Mouse (Mus musculus) hindbrain, embryonic 14.5 days (tissue): ENCODE measurements around the gene Taf4. TPM values are rescaled to one million over a fixed set of nuclear protein-coding genes. Genes with fewer than 3 reads are reported as not detected.

Source experiments
- ATAC-seq: fragments of 200-750 bp; cut with Nextera tagmentation; 2 replicates; pipeline ENCODE4 v1.8.0; 2017; ENCODE audit warnings: moderate number of reproducible peaks, mild to moderate bottlenecking, moderate TSS enrichment, moderate library complexity; ENCODE audit not compliant: low FRiP score
- DNase-seq: peaks from one replicate; pipeline ENCODE4 v3.0.0-alpha.2; 2015; ENCODE audit warnings: low spot score
- H3K27ac ChIP-seq: fragments of 300-500 bp; sonication (generic); 2 replicates; pipeline ENCODE4 v1.5.1; 2014; ENCODE audit warnings: mild to moderate bottlenecking, moderate library complexity
- H3K27me3 ChIP-seq: fragments of 300-500 bp; sonication (generic); 2 replicates; pipeline ENCODE4 v1.6.1; 2014; ENCODE audit warnings: mild to moderate bottlenecking, low read length, mixed read lengths; ENCODE audit not compliant: control insufficient read depth, insufficient read depth
- H3K36me3 ChIP-seq: fragments of 300-500 bp; sonication (generic); replicated peaks from 2 replicates; pipeline ENCODE4 v1.6.1; 2014; ENCODE audit not compliant: control insufficient read depth, insufficient read depth
- H3K4me1 ChIP-seq: fragments of 300-500 bp; sonication (generic); replicated peaks from 2 replicates; pipeline ENCODE4 v1.6.1; 2014; ENCODE audit warnings: antibody characterized with exemption, low read length, mixed read lengths; ENCODE audit not compliant: control insufficient read depth, insufficient read depth
- H3K4me2 ChIP-seq: fragments of 300-500 bp; sonication (generic); replicated peaks from 2 replicates; pipeline ENCODE4 v1.6.1; 2014; ENCODE audit warnings: mild to moderate bottlenecking, moderate library complexity
- H3K4me3 ChIP-seq: fragments of 300-500 bp; sonication (generic); replicated peaks from 2 replicates; pipeline ENCODE4 v1.5.1; 2014; ENCODE audit warnings: mild to moderate bottlenecking, low read length
- H3K9ac ChIP-seq: fragments of 300-500 bp; sonication (generic); 2 replicates; pipeline ENCODE4 v1.6.1; 2014
- H3K9me3 ChIP-seq: fragments of 300-500 bp; sonication (generic); 2 replicates; pipeline ENCODE4 v1.6.1; 2016; ENCODE audit warnings: low read length; ENCODE audit not compliant: control insufficient read depth
- WGBS: fragments of 180-500 bp; shearing (Covaris S2); extraction: QIAGEN DNeasy Blood & Tissue Kit; methylation state at CpG from one replicate; pipeline ENCODE4 v1.1.7; 2014; 5-methylcytosine and 5-hydroxymethylcytosine counted together
- polyA plus RNA-seq: library from polyadenylated mRNA; unstranded; fragments of >200 nt; fragmentation: Nextera tagmentation; extraction: Ambion mirVana; gene quantifications from 2 replicates; pipeline ENCODE4 v1.2.1, GENCODE M21; 2014

Gene Taf4
- polyA plus RNA-seq, 1 experiment from 2014 or later, result 4.4 TPM

DNA sequence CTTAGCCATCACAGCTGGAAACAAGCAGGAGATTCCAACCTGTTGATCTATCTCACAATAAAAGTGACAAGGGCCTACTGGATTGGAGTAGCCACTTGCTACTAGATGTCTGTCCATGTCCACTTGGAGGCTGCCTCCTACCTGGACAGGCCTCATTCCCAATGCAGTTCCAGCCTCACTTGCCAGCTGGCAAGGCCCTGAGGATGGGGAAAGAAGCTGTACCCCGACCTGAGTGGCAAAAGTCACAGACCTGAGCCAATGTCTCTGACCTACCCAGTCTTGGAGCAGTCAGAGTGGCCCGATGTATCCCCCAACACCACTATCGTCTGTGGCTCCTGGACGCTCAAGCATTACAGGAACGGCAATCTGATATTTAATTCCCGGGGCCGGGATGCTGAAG is 37.2 kb upstream of the Taf4 start:
- 89% methylated on average over 7 of the region's 7 CpGs for WGBS
- Histone ChIP-seq H3K36me3 (no peaks in the 10 kb centered on the region), H3K4me3 (no peak overlapping the region), H3K9me3 (no peaks in the 10 kb centered on the region), H3K4me1 (no peaks in the 10 kb centered on the region), H3K27ac (no peak overlapping the region), H3K27me3 (no peaks in the 10 kb centered on the region), H3K4me2 (no peak overlapping the region), H3K9ac (no peak overlapping the region)
- no peak for DNase-seq
- ATAC-seq, result no peak

DNA sequence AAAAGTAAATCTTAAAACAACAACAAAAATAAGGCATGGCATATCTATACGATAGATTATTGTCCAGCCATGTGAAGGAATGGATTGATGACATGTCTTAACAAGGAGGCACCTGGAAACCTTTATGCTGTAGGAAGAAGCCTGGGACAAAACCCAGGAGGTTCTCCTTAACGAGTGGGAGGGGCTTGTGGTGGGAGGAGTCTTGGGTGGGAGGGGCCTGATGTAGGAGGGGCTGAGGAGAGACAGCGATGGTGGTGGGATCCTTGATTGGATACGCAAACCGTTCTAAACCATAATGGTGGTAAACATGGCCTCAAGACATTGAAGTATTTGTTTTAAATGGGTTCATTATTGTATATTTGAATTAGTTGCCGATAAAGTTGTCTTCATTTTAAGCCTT is 34.9 kb upstream of the Taf4 start:
- H3K27me3 ChIP-seq, result no peaks in the 10 kb centered on the region
- no peak overlapping the region for H3K9ac ChIP-seq
- H3K9me3 ChIP-seq, result no peaks in the 10 kb centered on the region
- H3K36me3 ChIP-seq, result no peaks in the 10 kb centered on the region
- no peak overlapping the region for H3K4me3 ChIP-seq
- ATAC-seq (no peak), DNase-seq (no peak)
- WGBS, result 84% methylated on average over 6 of the region's 6 CpGs
- H3K4me1 ChIP-seq, result no peaks in the 10 kb centered on the region
- H3K4me2 ChIP-seq, result no peak overlapping the region
- no peak overlapping the region for H3K27ac ChIP-seq

DNA sequence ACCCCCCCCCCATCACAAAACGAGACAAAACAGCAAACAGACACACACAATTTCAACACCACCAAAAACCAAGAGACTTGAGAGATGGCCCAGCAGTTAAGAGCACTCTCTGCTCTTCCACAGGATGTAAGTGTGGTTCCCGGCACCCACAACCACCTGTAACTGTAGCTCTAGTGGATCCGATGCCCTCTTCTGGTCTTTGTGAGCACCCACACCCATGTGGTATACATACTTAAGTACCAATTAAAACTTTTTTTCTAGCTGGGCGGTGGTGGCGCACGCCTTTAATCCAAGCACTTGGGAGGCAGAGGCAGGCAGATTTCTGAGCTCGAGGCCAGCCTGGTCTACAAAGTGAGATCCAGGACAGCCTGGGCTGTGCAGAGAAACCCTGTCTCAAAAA is 34.2 kb upstream of the Taf4 start:
- Histone ChIP-seq H3K4me3 (no peak overlapping the region), H3K27ac (no peak overlapping the region), H3K27me3 (no peaks in the 10 kb centered on the region), H3K36me3 (no peaks in the 10 kb centered on the region), H3K4me2 (no peak overlapping the region), H3K9ac (no peak overlapping the region), H3K4me1 (no peaks in the 10 kb centered on the region), H3K9me3 (no peaks in the 10 kb centered on the region)
- DNase-seq (no peak), ATAC-seq (no peak)
- 92% methylated on average over 7 of the region's 7 CpGs for WGBS

DNA sequence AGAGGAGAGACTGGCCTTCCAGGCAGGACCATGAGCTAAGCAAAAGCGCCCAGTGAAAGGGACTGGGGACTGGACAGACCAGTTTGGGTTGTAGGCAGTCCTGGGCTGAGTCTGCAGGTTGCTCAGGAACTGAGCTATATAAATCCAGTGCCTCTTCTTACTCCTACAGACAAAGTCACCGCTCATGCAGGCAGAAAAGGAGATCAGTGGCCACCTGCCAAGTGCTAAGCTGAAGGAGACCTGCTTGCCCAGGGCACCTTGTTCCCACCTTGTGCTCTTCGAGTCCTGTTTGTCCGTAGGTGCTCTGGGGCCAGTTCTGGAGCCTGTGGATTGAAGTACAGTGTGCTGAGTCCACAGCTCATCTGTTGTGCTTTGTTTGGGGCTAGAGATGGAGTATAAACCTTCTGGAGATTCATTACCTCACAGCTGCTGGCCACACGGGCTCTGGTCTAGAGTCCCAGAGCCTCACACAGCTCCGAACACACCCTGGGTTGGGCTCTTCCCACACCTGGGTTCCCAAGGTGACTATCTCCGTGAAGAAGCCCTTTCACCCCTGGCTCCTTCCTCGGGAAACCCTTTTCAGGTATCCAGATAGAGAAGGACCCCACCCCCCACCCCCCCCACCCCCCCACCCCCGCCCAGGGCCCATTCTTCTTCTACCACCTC is 30.0 kb upstream of the Taf4 start:
- H3K9me3 ChIP-seq, result no peaks in the 10 kb centered on the region
- 58% methylated on average over 8 of the region's 9 CpGs for WGBS
- no peaks in the 10 kb centered on the region for H3K36me3 ChIP-seq
- H3K27ac ChIP-seq, result no peak overlapping the region
- no peak overlapping the region for H3K9ac ChIP-seq
- H3K4me2 ChIP-seq, result no peak overlapping the region
- no peaks in the 10 kb centered on the region for H3K4me1 ChIP-seq
- DNase-seq, result no peak
- ATAC-seq, result no peak
- no peaks in the 10 kb centered on the region for H3K27me3 ChIP-seq
- no peak overlapping the region for H3K4me3 ChIP-seq

DNA sequence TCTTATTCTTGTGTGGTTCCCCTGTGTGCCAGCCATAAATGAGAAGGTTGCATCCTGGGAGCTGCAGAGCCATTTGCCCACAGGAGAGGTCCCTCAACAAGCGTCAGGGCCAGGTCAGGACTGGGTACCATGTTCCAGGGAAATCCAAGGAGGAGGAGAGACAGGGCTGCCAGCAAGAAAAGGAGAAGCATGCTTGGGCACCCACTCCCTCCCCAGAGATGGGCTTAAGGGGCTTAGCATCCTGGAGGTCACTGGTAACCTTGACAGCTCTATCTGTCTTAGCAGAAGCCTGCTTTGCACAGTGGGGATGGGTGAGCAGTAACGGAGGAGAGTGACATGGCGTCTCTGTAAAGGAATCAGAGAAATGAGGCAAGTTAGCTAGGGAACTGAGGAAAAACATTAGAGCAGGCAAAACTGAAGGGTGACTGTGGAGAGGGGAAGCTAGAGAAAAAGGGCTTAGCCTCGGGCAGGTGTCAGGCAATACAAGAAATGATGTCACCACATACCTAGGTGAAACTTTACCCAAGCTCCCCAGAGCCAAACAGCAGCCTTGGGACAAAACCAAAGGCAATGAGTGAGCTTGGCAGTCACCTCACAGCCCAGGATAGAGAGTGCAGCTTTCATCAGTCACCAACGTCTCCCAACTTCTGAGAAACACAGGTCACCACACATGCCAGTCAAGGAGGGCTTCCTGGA is 29.4 kb upstream of the Taf4 start:
- Histone ChIP-seq H3K9me3 (no peaks in the 10 kb centered on the region), H3K9ac (no peak overlapping the region), H3K36me3 (no peaks in the 10 kb centered on the region), H3K4me3 (no peak overlapping the region), H3K4me2 (no peak overlapping the region), H3K4me1 (no peaks in the 10 kb centered on the region), H3K27me3 (no peaks in the 10 kb centered on the region), H3K27ac (no peak overlapping the region)
- ATAC-seq, result no peak
- no peak for DNase-seq
- 69% methylated on average over 5 of the region's 5 CpGs for WGBS

DNA sequence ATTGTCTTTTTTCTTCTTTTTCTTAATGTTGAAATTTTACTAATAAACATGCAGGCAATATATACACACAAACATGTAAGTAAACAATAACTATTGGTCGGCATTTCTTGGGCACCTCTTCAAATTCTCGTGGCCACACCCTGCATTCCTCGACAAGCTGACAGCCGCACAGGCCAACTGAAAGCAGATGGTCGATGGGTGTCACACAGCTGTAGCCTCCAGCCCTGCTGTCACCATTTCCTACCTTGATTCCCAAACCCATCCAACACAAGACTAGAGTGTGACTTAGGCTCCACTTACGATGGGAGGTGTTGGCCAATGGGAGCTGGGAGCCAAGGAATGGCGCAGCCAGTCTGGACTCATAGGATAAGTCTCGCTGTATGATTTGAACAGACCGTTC is 25.2 kb upstream of the Taf4 start:
- Histone ChIP-seq H3K4me3 (no peak overlapping the region), H3K4me2 (no peak overlapping the region), H3K9ac (no peak overlapping the region), H3K36me3 (no peaks in the 10 kb centered on the region), H3K9me3 (no peaks in the 10 kb centered on the region), H3K4me1 (no peaks in the 10 kb centered on the region), H3K27me3 (no peaks in the 10 kb centered on the region), H3K27ac (no peak overlapping the region)
- ATAC-seq (no peak), DNase-seq (no peak)
- WGBS, result 88% methylated on average over 9 of the region's 9 CpGs

DNA sequence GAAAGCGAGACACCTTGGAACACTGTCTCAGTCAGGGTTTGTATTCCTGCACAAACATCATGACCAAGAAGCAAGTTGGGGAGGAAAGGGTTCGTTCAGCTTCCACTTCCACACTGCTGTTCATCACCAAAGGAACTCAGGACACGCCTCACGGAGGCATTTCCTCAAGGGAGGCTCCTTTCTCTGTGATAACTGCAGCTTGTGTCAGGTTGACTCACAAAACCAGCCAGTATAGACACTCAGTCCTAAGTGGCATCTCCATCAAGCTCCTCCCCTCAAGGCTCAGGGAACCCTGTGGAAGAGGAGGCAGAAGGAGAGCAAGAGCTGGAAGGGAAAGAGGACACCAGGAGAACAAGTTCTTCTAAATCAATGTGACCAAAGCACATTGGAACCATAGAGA is 22.0 kb upstream of the Taf4 start:
- ATAC-seq, result no peak
- H3K4me2 ChIP-seq, result no peak overlapping the region
- no peak overlapping the region for H3K4me3 ChIP-seq
- DNase-seq, result no peak
- H3K9ac ChIP-seq, result no peak overlapping the region
- no peaks in the 10 kb centered on the region for H3K36me3 ChIP-seq
- no peaks in the 10 kb centered on the region for H3K4me1 ChIP-seq
- H3K27me3 ChIP-seq, result no peaks in the 10 kb centered on the region
- no peaks in the 10 kb centered on the region for H3K9me3 ChIP-seq
- H3K27ac ChIP-seq, result no peak overlapping the region
- 72% methylated on average over 4 of the region's 4 CpGs for WGBS

DNA sequence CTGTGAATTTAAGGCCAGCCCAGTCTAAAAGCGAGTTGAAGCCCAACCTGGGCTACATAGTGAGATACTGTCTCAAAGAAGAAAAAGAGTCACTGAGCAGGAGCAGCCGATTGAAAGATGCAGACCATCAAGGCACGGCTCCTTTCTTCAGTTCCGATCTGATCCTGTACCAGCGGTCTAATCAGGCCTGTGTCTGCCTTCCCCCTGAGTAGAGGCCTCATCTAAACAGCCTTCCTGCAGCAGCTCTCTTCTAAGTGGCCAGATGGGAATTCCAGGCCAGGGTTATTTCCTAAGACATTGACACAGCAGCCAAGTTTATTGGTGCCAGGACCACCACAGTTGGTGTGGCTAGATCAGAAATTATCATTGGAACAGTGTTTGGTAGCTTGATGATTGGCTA is 16.6 kb upstream of the Taf4 start:
- no peaks in the 10 kb centered on the region for H3K4me1 ChIP-seq
- no peak overlapping the region for H3K4me3 ChIP-seq
- no peak for ATAC-seq
- H3K36me3 ChIP-seq, result no peaks in the 10 kb centered on the region
- H3K27me3 ChIP-seq, result no peaks in the 10 kb centered on the region
- no peak overlapping the region for H3K4me2 ChIP-seq
- H3K27ac ChIP-seq, result no peak overlapping the region
- WGBS, result 88% methylated on average over 5 of the region's 5 CpGs
- DNase-seq, result no peak
- no peaks in the 10 kb centered on the region for H3K9me3 ChIP-seq
- H3K9ac ChIP-seq, result no peak overlapping the region

DNA sequence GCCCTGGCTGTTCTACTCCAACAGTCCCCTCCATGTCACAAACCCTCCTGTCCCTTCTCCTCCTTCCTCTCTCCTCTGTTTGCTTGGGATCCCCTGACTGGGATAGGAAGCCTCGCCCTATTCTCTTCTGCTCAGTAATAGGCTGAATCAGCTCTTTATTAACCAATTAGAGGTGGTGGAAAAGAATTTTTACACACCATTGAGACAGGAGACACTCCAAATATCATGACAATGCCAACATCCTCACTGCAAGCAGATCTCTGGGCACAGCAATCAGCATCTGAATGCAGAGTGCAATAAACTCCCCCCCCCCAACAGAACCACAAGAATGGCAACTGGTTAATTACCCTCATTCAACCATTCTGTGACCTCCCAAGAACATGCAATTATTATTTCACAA is 12.7 kb upstream of the Taf4 start:
- Histone ChIP-seq H3K9ac (no peak overlapping the region), H3K27me3 (no peaks in the 10 kb centered on the region), H3K4me2 (no peak overlapping the region), H3K4me1 (no peaks in the 10 kb centered on the region), H3K36me3 (no peaks in the 10 kb centered on the region), H3K4me3 (no peak overlapping the region), H3K27ac (no peak overlapping the region), H3K9me3 (no peaks in the 10 kb centered on the region)
- no peak for ATAC-seq
- WGBS, result 38% methylated on average over 1 of the region's 1 CpGs
- no peak for DNase-seq
